Mouse (Mus musculus): Measurements from ENCODE around the gene Asic2. TPM values are rescaled to one million over a fixed set of nuclear protein-coding genes. Genes with fewer than 3 reads are reported as not detected.

Asic2 gene
- polyA plus RNA-seq, 1 experiment from 2014 or later, result 16.2 TPM

DNA sequence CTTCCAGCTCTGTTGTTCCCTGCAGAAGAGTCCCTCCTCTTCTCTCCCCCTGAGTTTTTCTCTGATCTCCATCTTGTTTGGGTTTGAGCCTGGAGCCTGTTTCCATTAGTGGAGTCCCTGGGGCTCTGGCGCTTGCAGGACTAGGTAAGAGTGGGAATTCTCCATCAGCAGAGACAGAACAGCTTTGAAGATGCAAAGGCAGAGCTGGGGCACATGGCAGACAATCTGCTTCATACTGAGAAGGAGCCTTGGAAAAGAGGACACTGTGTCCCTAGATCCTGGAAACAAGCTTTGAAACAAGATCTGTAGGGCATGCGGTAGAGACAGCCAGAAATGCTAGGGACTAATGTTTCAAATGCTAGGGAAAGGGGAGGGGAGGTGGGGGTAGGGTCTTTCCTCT is 729.2 kb downstream of the Asic2 start:
- no peaks in the 10 kb centered on the region for H3K4me1 ChIP-seq (ENCODE audit: control insufficient read depth, insufficient read depth, low read length)

DNA sequence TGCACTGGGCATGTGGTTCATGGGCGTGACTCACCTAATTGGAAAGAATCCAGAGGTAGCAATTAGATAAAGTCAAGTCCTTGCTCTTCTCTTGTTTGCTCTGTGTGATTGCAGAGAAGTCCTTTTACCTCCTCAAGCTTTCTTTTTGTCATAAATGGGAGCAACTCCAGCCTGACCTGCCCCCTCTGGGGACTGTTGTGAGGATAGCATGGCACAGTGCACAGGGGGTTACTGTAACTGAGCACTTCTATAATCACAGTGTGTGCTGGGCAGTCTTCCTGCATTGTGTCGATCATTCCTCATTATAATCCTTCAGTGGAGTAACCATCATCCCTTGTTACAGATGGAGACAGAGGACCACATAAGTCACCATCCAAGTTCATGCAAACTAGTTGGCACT is 732.2 kb downstream of the Asic2 start:
- ATAC-seq, result no peak
- no peak overlapping the region for H3K9ac ChIP-seq (ENCODE audit: low read depth, low read length)
- no peak overlapping the region for H3K4me3 ChIP-seq (ENCODE audit: low read depth, low read length)
- H3K4me1 ChIP-seq (ENCODE audit: control insufficient read depth, insufficient read depth, low read length), result no peaks in the 10 kb centered on the region
- 87% methylated on average over 2 of the region's 2 CpGs for whole genome bisulfite sequencing
- H3K4me2 ChIP-seq (ENCODE audit: low read length), result no peak overlapping the region
- no peaks in the 10 kb centered on the region for H3K27me3 ChIP-seq (ENCODE audit: control insufficient read depth, insufficient read depth, low read depth, low read length)
- no peaks in the 10 kb centered on the region for H3K9me3 ChIP-seq (replicated peaks; ENCODE audit: control insufficient read depth, low read length, poor library complexity, severe bottlenecking)
- H3K36me3 ChIP-seq (ENCODE audit: control insufficient read depth, insufficient read depth, low read length), result no peaks in the 10 kb centered on the region
- H3K27ac ChIP-seq (ENCODE audit: low read length), result no peak overlapping the region

More for the DNA sequence above, 729.2 kb downstream of the Asic2 start:
- H3K4me2 ChIP-seq (ENCODE audit: low read length), result no peak overlapping the region
- no peaks in the 10 kb centered on the region for H3K36me3 ChIP-seq (ENCODE audit: control insufficient read depth, insufficient read depth, low read length)
- no peaks in the 10 kb centered on the region for H3K9me3 ChIP-seq (replicated peaks; ENCODE audit: control insufficient read depth, low read length, poor library complexity, severe bottlenecking)
- no peak overlapping the region for H3K9ac ChIP-seq (ENCODE audit: low read depth, low read length)
- 50% methylated on average over 2 of the region's 2 CpGs for WGBS
- H3K27ac ChIP-seq (ENCODE audit: low read length), result no peak overlapping the region
- H3K4me3 ChIP-seq (ENCODE audit: low read depth, low read length), result no peak overlapping the region
- no peak for ATAC-seq
- no peaks in the 10 kb centered on the region for H3K27me3 ChIP-seq (ENCODE audit: control insufficient read depth, insufficient read depth, low read depth, low read length)

DNA sequence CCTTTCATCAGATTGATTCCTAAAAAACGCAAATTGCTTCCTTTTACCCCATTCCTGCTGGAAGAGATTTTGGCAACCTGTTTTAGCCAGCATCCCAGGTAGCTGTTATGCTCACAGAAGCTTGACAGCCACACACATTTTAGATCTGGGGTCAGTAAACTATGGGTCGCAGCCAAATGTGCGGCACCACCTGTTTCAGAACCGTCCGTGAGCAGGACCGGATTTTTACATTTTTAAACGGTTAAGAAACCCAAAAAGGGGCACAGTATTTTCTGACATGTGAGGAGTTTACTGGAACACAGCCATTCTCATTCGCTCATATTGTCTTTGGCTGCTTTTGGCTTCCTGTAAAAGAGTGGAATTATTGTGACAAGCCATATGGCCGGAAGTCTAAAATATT is 744.9 kb downstream of the Asic2 start:
- H3K4me2 ChIP-seq (ENCODE audit: low read length), result no peak overlapping the region
- H3K27me3 ChIP-seq (ENCODE audit: control insufficient read depth, insufficient read depth, low read depth, low read length), result peaks cover 2% of the 10 kb centered on the region; the same call in 1 of the 2 replicates
- 88% methylated on average over 9 of the region's 9 CpGs for WGBS
- no peaks in the 10 kb centered on the region for H3K4me1 ChIP-seq (ENCODE audit: control insufficient read depth, insufficient read depth, low read length)
- no peak overlapping the region for H3K27ac ChIP-seq (ENCODE audit: low read length)
- no peaks in the 10 kb centered on the region for H3K9me3 ChIP-seq (replicated peaks; ENCODE audit: control insufficient read depth, low read length, poor library complexity, severe bottlenecking)
- no peak overlapping the region for H3K4me3 ChIP-seq (ENCODE audit: low read depth, low read length)
- no peak for ATAC-seq
- no peak overlapping the region for H3K9ac ChIP-seq (ENCODE audit: low read depth, low read length)
- no peaks in the 10 kb centered on the region for H3K36me3 ChIP-seq (ENCODE audit: control insufficient read depth, insufficient read depth, low read length)

DNA sequence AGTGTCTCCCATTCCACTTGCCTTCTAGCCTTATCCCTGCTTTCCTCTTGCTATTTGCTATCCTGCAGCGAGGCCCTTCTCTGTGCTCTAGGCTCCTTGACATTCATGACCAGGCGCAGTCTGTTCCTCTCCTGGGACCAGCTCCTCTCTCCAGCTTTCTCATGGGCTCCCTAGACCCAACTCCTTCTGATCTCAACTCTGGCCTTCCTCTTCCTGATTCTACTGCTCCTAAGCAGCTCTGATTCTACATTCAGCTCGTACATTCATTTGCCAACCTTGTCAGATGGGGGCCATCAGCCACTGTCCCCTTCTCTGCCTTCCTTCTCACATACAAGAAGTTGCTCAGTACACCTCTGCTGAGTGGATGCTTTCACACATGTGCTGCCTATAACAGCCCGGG is 747.5 kb downstream of the Asic2 start:
- no peaks in the 10 kb centered on the region for H3K27me3 ChIP-seq (ENCODE audit: control insufficient read depth, insufficient read depth, low read depth, low read length)
- WGBS, result 86% methylated on average over 4 of the region's 4 CpGs
- H3K4me3 ChIP-seq (ENCODE audit: low read depth, low read length), result no peak overlapping the region
- no peaks in the 10 kb centered on the region for H3K36me3 ChIP-seq (ENCODE audit: control insufficient read depth, insufficient read depth, low read length)
- no peaks in the 10 kb centered on the region for H3K9me3 ChIP-seq (replicated peaks; ENCODE audit: control insufficient read depth, low read length, poor library complexity, severe bottlenecking)
- H3K4me2 ChIP-seq (ENCODE audit: low read length), result no peak overlapping the region
- H3K4me1 ChIP-seq (ENCODE audit: control insufficient read depth, insufficient read depth, low read length), result no peaks in the 10 kb centered on the region
- H3K9ac ChIP-seq (ENCODE audit: low read depth, low read length), result no peak overlapping the region
- H3K27ac ChIP-seq (ENCODE audit: low read length), result no peak overlapping the region
- no peak for ATAC-seq

DNA sequence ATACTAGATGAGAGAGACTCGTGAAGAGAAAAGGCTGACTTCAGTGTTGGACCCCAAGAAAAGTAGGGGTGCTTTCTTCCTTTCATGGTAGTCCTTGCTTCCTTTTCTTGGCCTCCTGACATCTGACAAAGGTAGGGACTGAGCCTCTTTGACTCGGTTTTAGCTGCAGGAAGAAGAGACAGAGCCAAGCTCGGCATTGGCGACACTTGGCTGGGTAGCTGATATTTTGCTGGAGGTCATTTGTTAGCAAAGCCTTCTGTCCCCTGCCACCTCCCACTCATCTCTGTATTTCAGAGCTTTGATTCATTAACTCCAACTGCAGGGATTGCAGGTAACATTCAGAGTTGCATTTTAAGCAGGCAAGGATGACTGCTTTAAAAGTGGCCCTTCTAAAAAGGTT is 762.8 kb downstream of the Asic2 start:
- no peaks in the 10 kb centered on the region for H3K9me3 ChIP-seq (replicated peaks; ENCODE audit: control insufficient read depth, low read length, poor library complexity, severe bottlenecking)
- no peak for ATAC-seq
- no peaks in the 10 kb centered on the region for H3K4me1 ChIP-seq (ENCODE audit: control insufficient read depth, insufficient read depth, low read length)
- no peak overlapping the region for H3K4me2 ChIP-seq (ENCODE audit: low read length)
- H3K9ac ChIP-seq (ENCODE audit: low read depth, low read length), result no peak overlapping the region
- 69% methylated on average over 4 of the region's 4 CpGs for WGBS
- H3K4me3 ChIP-seq (ENCODE audit: low read depth, low read length), result no peak overlapping the region
- no peak overlapping the region for H3K27ac ChIP-seq (ENCODE audit: low read length)
- no peaks in the 10 kb centered on the region for H3K27me3 ChIP-seq (ENCODE audit: control insufficient read depth, insufficient read depth, low read depth, low read length)
- no peaks in the 10 kb centered on the region for H3K36me3 ChIP-seq (ENCODE audit: control insufficient read depth, insufficient read depth, low read length)

DNA sequence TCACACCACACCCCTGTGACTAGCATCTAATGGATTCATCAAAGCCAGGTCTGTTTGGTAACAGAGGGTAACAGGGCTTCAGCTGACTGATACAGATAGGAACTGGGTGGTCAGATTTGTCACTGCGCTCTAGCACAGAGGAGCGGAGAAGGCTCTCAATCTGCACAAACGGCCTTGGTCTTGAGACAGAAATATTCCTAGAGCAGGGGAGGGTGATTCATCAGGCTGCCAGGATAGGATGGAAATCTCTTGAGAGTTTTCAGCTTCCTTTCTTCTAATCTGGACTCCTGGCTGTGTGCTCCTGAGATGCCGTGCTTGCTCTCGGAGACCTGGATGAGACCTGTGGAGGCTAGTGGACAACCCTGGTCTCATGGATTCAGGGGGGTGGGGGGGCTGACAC is 765.7 kb downstream of the Asic2 start:
- 86% methylated on average over 5 of the region's 5 CpGs for WGBS
- Histone ChIP-seq H3K4me3 (ENCODE audit: low read depth, low read length) (no peak overlapping the region), H3K4me2 (ENCODE audit: low read length) (no peak overlapping the region), H3K9me3 (replicated peaks; ENCODE audit: control insufficient read depth, low read length, poor library complexity, severe bottlenecking) (no peaks in the 10 kb centered on the region), H3K4me1 (ENCODE audit: control insufficient read depth, insufficient read depth, low read length) (no peaks in the 10 kb centered on the region), H3K9ac (ENCODE audit: low read depth, low read length) (no peak overlapping the region), H3K27me3 (ENCODE audit: control insufficient read depth, insufficient read depth, low read depth, low read length) (no peaks in the 10 kb centered on the region), H3K36me3 (ENCODE audit: control insufficient read depth, insufficient read depth, low read length) (no peaks in the 10 kb centered on the region), H3K27ac (ENCODE audit: low read length) (no peak overlapping the region)
- no peak for ATAC-seq

DNA sequence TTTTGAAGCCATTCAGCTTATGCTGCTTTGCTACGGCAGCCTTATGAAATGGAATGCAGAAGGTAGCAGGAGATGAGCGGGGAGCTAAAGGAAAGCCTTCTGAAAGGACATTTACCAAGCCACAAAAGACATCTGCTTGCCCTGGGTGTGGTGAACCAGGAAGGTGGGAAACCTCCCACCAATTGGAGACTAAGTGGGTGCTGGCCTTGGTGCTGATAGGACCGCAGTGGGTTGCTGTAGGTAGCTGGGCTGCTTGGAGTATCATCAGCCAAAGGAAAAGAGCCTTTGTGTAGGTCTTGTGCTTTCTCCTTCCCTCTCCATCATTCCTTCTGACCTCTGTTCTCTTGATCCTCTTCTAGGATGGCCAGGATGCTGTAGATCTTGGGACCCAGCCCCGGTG is 774.4 kb downstream of the Asic2 start:
- Histone ChIP-seq H3K9ac (ENCODE audit: low read depth, low read length) (no peak overlapping the region), H3K27ac (ENCODE audit: low read length) (no peak overlapping the region), H3K4me2 (ENCODE audit: low read length) (no peak overlapping the region), H3K36me3 (ENCODE audit: control insufficient read depth, insufficient read depth, low read length) (no peaks in the 10 kb centered on the region), H3K9me3 (replicated peaks; ENCODE audit: control insufficient read depth, low read length, poor library complexity, severe bottlenecking) (no peaks in the 10 kb centered on the region), H3K4me1 (ENCODE audit: control insufficient read depth, insufficient read depth, low read length) (no peaks in the 10 kb centered on the region), H3K27me3 (ENCODE audit: control insufficient read depth, insufficient read depth, low read depth, low read length) (no peaks in the 10 kb centered on the region), H3K4me3 (ENCODE audit: low read depth, low read length) (no peak overlapping the region)
- no peak for ATAC-seq
- WGBS, result 58% methylated on average over 4 of the region's 4 CpGs

DNA sequence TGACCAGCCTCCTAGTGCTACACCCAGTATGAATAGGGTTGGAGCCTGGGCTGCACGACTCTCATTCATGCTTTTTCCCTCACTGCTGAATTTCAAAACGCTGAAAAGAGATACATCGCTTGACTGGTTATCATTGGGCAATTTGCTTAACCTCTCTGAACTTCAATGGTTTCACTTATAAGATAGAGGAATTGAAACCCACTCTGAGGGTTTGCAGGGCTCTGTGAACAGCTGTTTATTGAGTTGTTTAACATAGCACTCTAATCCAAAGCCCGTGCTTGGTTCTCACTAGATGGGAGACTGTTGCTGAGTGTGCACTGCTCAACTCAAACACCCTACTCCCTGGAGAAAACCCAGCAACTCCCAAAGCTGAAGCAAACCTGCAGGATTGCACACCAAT is 776.1 kb downstream of the Asic2 start:
- ATAC-seq, result no peak

DNA sequence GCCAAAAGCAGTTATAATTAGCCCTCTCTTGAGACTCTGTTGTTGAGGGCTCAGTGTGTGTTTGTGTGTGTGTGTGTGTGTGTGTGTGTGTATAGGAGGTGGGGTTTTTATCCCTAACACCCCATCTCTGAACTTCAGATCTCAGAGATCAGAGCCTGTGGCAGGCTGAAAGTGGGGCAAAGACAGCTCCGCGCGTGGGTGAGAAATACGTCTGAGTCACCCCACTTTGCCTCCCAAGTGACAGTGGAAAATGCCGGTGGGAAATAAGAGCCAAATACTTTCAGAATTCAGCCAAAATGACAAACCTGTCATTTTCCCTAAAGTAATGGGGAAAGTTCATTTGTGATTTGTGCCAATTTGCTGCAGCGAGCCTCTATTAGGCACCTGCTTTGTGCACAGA is 779.2 kb downstream of the Asic2 start:
- Histone ChIP-seq H3K9me3 (replicated peaks; ENCODE audit: control insufficient read depth, low read length, poor library complexity, severe bottlenecking) (no peaks in the 10 kb centered on the region), H3K4me2 (ENCODE audit: low read length) (no peak overlapping the region), H3K27me3 (ENCODE audit: control insufficient read depth, insufficient read depth, low read depth, low read length) (no peaks in the 10 kb centered on the region), H3K4me3 (ENCODE audit: low read depth, low read length) (no peak overlapping the region), H3K4me1 (ENCODE audit: control insufficient read depth, insufficient read depth, low read length) (no peaks in the 10 kb centered on the region; the same call in 1 of the 2 replicates), H3K9ac (ENCODE audit: low read depth, low read length) (no peak overlapping the region), H3K27ac (ENCODE audit: low read length) (no peak overlapping the region), H3K36me3 (ENCODE audit: control insufficient read depth, insufficient read depth, low read length) (no peaks in the 10 kb centered on the region)
- ATAC-seq, result no peak
- 93% methylated on average over 6 of the region's 6 CpGs for WGBS

More for the DNA sequence above, 776.1 kb downstream of the Asic2 start:
- Histone ChIP-seq H3K27me3 (ENCODE audit: control insufficient read depth, insufficient read depth, low read depth, low read length) (no peaks in the 10 kb centered on the region), H3K36me3 (ENCODE audit: control insufficient read depth, insufficient read depth, low read length) (no peaks in the 10 kb centered on the region), H3K27ac (ENCODE audit: low read length) (no peak overlapping the region), H3K9me3 (replicated peaks; ENCODE audit: control insufficient read depth, low read length, poor library complexity, severe bottlenecking) (no peaks in the 10 kb centered on the region), H3K9ac (ENCODE audit: low read depth, low read length) (no peak overlapping the region), H3K4me3 (ENCODE audit: low read depth, low read length) (no peak overlapping the region), H3K4me2 (ENCODE audit: low read length) (no peak overlapping the region), H3K4me1 (ENCODE audit: control insufficient read depth, insufficient read depth, low read length) (no peaks in the 10 kb centered on the region)
- WGBS, result 75% methylated on average over 4 of the region's 4 CpGs

DNA sequence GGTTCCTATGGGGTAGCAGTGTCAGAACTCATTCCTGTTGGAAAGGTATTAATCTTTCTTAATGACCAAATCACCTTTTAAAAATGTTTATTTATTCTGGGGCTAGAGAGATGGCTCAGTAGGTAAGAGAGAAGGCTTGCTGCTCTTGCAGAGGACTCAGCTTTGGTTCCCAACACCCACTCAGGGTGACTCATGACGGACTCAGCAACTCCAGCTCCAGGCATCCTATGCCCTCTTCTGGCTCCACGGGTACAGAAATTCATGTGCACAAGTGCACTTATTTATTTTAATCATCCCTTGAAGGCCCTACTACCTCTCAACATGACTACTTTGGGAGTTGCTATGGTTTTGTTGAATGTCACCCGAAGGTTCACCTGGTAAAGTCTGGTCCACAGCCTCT is 780.4 kb downstream of the Asic2 start:
- no peak overlapping the region for H3K4me2 ChIP-seq (ENCODE audit: low read length)
- H3K4me3 ChIP-seq (ENCODE audit: low read depth, low read length), result no peak overlapping the region
- WGBS, result 89% methylated on average over 3 of the region's 3 CpGs
- no peaks in the 10 kb centered on the region; the same call in 1 of the 2 replicates for H3K4me1 ChIP-seq (ENCODE audit: control insufficient read depth, insufficient read depth, low read length)
- H3K27ac ChIP-seq (ENCODE audit: low read length), result no peak overlapping the region
- no peak for ATAC-seq
- no peak overlapping the region for H3K9ac ChIP-seq (ENCODE audit: low read depth, low read length)
- H3K36me3 ChIP-seq (ENCODE audit: control insufficient read depth, insufficient read depth, low read length), result no peaks in the 10 kb centered on the region
- no peaks in the 10 kb centered on the region for H3K27me3 ChIP-seq (ENCODE audit: control insufficient read depth, insufficient read depth, low read depth, low read length)
- H3K9me3 ChIP-seq (replicated peaks; ENCODE audit: control insufficient read depth, low read length, poor library complexity, severe bottlenecking), result no peaks in the 10 kb centered on the region
